Mouse (Mus musculus): ENCODE measurements around the gene Asb4.

DNA sequence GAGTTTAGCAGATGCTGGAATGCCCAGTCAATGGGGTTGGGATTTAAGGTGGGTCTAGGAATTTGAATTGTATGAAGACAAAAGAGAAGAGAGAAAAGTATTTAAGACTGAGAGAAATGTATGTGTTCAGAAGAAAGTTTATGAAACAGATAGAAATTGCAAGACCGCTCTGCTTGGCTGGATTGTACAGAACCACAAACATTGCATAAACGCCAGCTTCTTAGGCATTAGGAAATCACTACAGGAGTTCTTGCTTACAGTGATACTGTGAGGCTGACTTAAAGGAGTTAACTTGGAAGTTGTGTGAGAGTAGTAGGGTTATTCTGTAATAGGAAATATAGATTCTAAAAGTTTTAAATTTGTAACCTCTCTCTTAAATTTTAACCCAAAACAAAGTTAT lies 89.5 kb downstream of the Asb4 start:
- TF ChIP-seq CTCF (IDR thresholded peaks at IDR 0.05; ENCODE audit: low read depth) = no peak
- no peak for TF ChIP-seq EP300 (IDR thresholded peaks at IDR 0.05; ENCODE audit: low read depth)

Measured in liver, postnatal 0 days (tissue).